Mouse (Mus musculus) ES-Bruce4 (cell line): ENCODE data around the gene Gcnt7. TPM values are rescaled to one million over a fixed set of nuclear protein-coding genes. Genes with fewer than 3 reads are reported as not detected.

Experiments used
- H3K27ac ChIP-seq: 2 replicates; pipeline ENCODE4 v1.5.1; 2012; ENCODE audit warnings: low read length, inconsistent platforms; ENCODE audit not compliant: insufficient read depth
- H3K27me3 ChIP-seq: 2 replicates; pipeline ENCODE4 v1.6.1; 2012; ENCODE audit warnings: mild to moderate bottlenecking, low read length, inconsistent platforms; ENCODE audit not compliant: control insufficient read depth, poor library complexity, insufficient read depth, severe bottlenecking
- H3K36me3 ChIP-seq: 2 replicates; pipeline ENCODE4 v1.6.1; 2012; ENCODE audit warnings: inconsistent platforms, mild to moderate bottlenecking, low read length, moderate library complexity; ENCODE audit not compliant: control insufficient read depth, poor library complexity, insufficient read depth, severe bottlenecking
- H3K4me1 ChIP-seq: one replicate; pipeline ENCODE4 v1.8.1; 2011; ENCODE audit warnings: low read length; ENCODE audit not compliant: control insufficient read depth, insufficient read depth
- H3K4me3 ChIP-seq: 2 replicates; pipeline ENCODE4 v1.5.1; 2011; ENCODE audit warnings: low read depth, mild to moderate bottlenecking, low read length
- H3K9ac ChIP-seq: 2 replicates; pipeline ENCODE4 v1.6.1; 2012; ENCODE audit warnings: low read depth, mild to moderate bottlenecking, inconsistent platforms; ENCODE audit not compliant: poor library complexity, severe bottlenecking
- H3K9me3 ChIP-seq: replicated peaks from 2 replicates; pipeline ENCODE4 v1.6.1; 2012; ENCODE audit warnings: mild to moderate bottlenecking, low read length, inconsistent platforms; ENCODE audit not compliant: control insufficient read depth, poor library complexity, insufficient read depth, severe bottlenecking
- CTCF ChIP-seq: IDR thresholded peaks from one replicate; pipeline ENCODE4 v1.8.1; 2011; ENCODE audit warnings: low read depth, low read length
- EP300 ChIP-seq: IDR thresholded peaks from 2 replicates; pipeline ENCODE4 v1.6.1; 2011; ENCODE audit warnings: low read depth, low read length; ENCODE audit not compliant: insufficient read depth
- POLR2A ChIP-seq: IDR thresholded peaks from one replicate; pipeline ENCODE4 v1.8.1; 2011; ENCODE audit warnings: low read length; ENCODE audit not compliant: insufficient read depth
- polyA plus RNA-seq: library from polyadenylated mRNA; stranded (reverse); fragments of >200 nt; gene quantifications from 2 replicates; pipeline ENCODE4 v1.2.4, GENCODE M21; 2011; ENCODE audit warnings: low read depth; ENCODE audit not compliant: missing spikeins, insufficient read depth, insufficient read length

Gcnt7 gene
- polyA plus RNA-seq, 1 experiment = not detected

- TF ChIP-seq CTCF = no peak
- TF ChIP-seq EP300 = no peak
- TF ChIP-seq POLR2A = no peak
- H3K4me1 ChIP-seq = no peaks in the 10 kb centered on the region
- H3K9ac ChIP-seq = no peak overlapping the region
- H3K27me3 ChIP-seq = no peaks in the 10 kb centered on the region
- no peaks in the 10 kb centered on the region for H3K36me3 ChIP-seq
- H3K27ac ChIP-seq = no peak overlapping the region
- H3K4me3 ChIP-seq = no peak overlapping the region
- H3K9me3 ChIP-seq = no peaks in the 10 kb centered on the region
These were observed 52.2 kb downstream of the Gcnt7 start for GRCm38 (mm10) chr2:172406173-172406572.

GRCm38 (mm10) chr2:172405011-172405410, 53.4 kb downstream of the Gcnt7 start:
- H3K36me3 ChIP-seq = no peaks in the 10 kb centered on the region
- no peak overlapping the region for H3K4me3 ChIP-seq
- no peak overlapping the region for H3K27ac ChIP-seq
- TF ChIP-seq EP300 (no peak), POLR2A (no peak), CTCF (no peak)
- no peaks in the 10 kb centered on the region for H3K9me3 ChIP-seq
- no peaks in the 10 kb centered on the region for H3K27me3 ChIP-seq
- no peak overlapping the region for H3K9ac ChIP-seq
- no peaks in the 10 kb centered on the region for H3K4me1 ChIP-seq

- no peaks in the 10 kb centered on the region for H3K27me3 ChIP-seq
- no peaks in the 10 kb centered on the region for H3K36me3 ChIP-seq
- no peak overlapping the region for H3K4me3 ChIP-seq
- TF ChIP-seq CTCF (no peak), POLR2A (no peak), EP300 (no peak)
- no peak overlapping the region for H3K9ac ChIP-seq
- H3K27ac ChIP-seq = no peak overlapping the region
- H3K4me1 ChIP-seq = peaks cover 6% of the 10 kb centered on the region
- no peaks in the 10 kb centered on the region for H3K9me3 ChIP-seq
These were observed 54.2 kb downstream of the Gcnt7 start for GRCm38 (mm10) chr2:172404239-172404638.

- Histone ChIP-seq H3K27ac (no peak overlapping the region), H3K9ac (no peak overlapping the region), H3K27me3 (no peaks in the 10 kb centered on the region), H3K36me3 (no peaks in the 10 kb centered on the region), H3K4me1 (peaks cover 7% of the 10 kb centered on the region), H3K4me3 (no peak overlapping the region), H3K9me3 (no peaks in the 10 kb centered on the region)
- TF ChIP-seq EP300 (no peak), POLR2A (no peak), CTCF (no peak)
These were observed 57.1 kb downstream of the Gcnt7 start for GRCm38 (mm10) chr2:172401116-172401825.

Other genes with a start within 250 kb of the Gcnt7 start
- not detected in 2 replicates for gene Mc3r, start 210.1 kb downstream of the Gcnt7 start, polyA plus RNA-seq
- 5.7 and 6.9 TPM in 2 replicates for gene Fam210b, start 113.0 kb downstream of the Gcnt7 start, polyA plus RNA-seq
- 153 and 167 TPM in 2 replicates for gene Aurka, start 88.1 kb downstream of the Gcnt7 start, polyA plus RNA-seq
- 49.6 and 52.1 TPM in 2 replicates for gene Cstf1, start 87.9 kb downstream of the Gcnt7 start, polyA plus RNA-seq
- 0.37 and 0.52 TPM in 2 replicates for gene Cass4, start 64.8 kb downstream of the Gcnt7 start, polyA plus RNA-seq
- gene Rtf2, start 18.0 kb downstream of the Gcnt7 start, polyA plus RNA-seq = 49.7 and 52.6 TPM in 2 replicates
- 0.88 and 0.97 TPM in 2 replicates for gene Fam209, start 13.9 kb upstream of the Gcnt7 start, polyA plus RNA-seq
- gene Tfap2c, start 91.0 kb upstream of the Gcnt7 start, polyA plus RNA-seq = 107 TPM in 2 replicates